Mouse (Mus musculus) hindbrain, embryonic 11.5 days (tissue): ENCODE data around the gene Inpp4b. TPM values are rescaled to one million over a fixed set of nuclear protein-coding genes. Genes with fewer than 3 reads are reported as not detected.

ENCODE experiments used
- ATAC-seq: fragments of 200-750 bp; cut with Nextera tagmentation; 2 replicates; pipeline ENCODE4 v1.8.0; 2017; ENCODE audit warnings: mild to moderate bottlenecking, moderate TSS enrichment, moderate library complexity; ENCODE audit not compliant: low FRiP score
- DNase-seq: peaks from one replicate; pipeline ENCODE4 v3.0.0-alpha.2; 2015; ENCODE audit warnings: low spot score
- H3K27ac ChIP-seq: fragments of 300-500 bp; sonication (generic); 2 replicates; pipeline ENCODE4 v1.5.1; 2014; ENCODE audit warnings: mild to moderate bottlenecking, low read depth, low read length
- H3K27me3 ChIP-seq: fragments of 300-500 bp; sonication (generic); 2 replicates; pipeline ENCODE4 v1.6.1; 2014; ENCODE audit warnings: mild to moderate bottlenecking, low read length, moderate library complexity, mixed read lengths; ENCODE audit not compliant: control insufficient read depth, insufficient read depth
- H3K36me3 ChIP-seq: fragments of 300-500 bp; sonication (generic); 2 replicates; pipeline ENCODE4 v1.6.1; 2014; ENCODE audit warnings: mild to moderate bottlenecking, low read length, moderate library complexity, mixed read lengths; ENCODE audit not compliant: control insufficient read depth, insufficient read depth
- H3K4me1 ChIP-seq: fragments of 300-500 bp; sonication (generic); replicated peaks from 2 replicates; pipeline ENCODE4 v1.6.1; 2014; ENCODE audit warnings: low read length, mixed read lengths; ENCODE audit not compliant: control insufficient read depth, insufficient read depth
- H3K4me2 ChIP-seq: fragments of 300-500 bp; sonication (generic); replicated peaks from 2 replicates; pipeline ENCODE4 v1.6.1; 2014; ENCODE audit warnings: mild to moderate bottlenecking, low read depth, low read length
- H3K4me3 ChIP-seq: fragments of 300-500 bp; sonication (generic); 2 replicates; pipeline ENCODE4 v1.5.1; 2014; ENCODE audit warnings: low read depth, low read length
- H3K9ac ChIP-seq: fragments of 300-500 bp; sonication (generic); 2 replicates; pipeline ENCODE4 v1.6.1; 2014; ENCODE audit warnings: low read depth, low read length
- H3K9me3 ChIP-seq: fragments of 300-500 bp; sonication (generic); 2 replicates; pipeline ENCODE4 v1.6.1; 2016; ENCODE audit warnings: low read length; ENCODE audit not compliant: control insufficient read depth
- WGBS: fragments of 180-500 bp; shearing (Covaris S2); extraction: QIAGEN DNeasy Blood & Tissue Kit; methylation state at CpG from one replicate; pipeline ENCODE4 v1.1.7; 2014; 5-methylcytosine and 5-hydroxymethylcytosine counted together
- polyA plus RNA-seq: library from polyadenylated mRNA; unstranded; fragments of >200 nt; fragmentation: Nextera tagmentation; extraction: Ambion mirVana; gene quantifications from 2 replicates; pipeline ENCODE4 v1.2.1, GENCODE M21; 2014

Inpp4b gene
- polyA plus RNA-seq, 1 experiment from 2014 or later: 7.0 TPM

DNA sequence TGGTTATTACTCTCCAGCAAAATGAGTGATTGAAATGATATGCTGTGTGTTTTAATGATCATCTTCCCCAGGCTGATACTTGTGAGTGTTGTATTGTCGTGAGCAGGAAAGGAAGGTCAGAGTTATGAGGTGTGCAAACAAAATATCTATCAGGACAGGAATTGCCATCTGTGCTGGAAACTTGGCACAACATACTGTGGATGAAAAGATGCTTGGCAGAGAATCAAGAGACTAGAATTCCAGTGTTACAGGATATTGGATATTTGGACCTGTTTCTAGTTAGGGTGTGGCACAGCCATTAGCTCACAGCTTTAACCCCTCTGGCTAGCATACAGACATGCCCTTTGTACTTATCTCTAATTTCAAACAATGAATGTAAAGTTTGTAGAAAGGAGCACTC lies 507.6 kb downstream of the Inpp4b start:
- Histone ChIP-seq H3K36me3 (no peaks in the 10 kb centered on the region), H3K4me1 (no peaks in the 10 kb centered on the region), H3K9me3 (no peaks in the 10 kb centered on the region), H3K4me3 (no peak overlapping the region), H3K9ac (no peak overlapping the region), H3K27me3 (no peaks in the 10 kb centered on the region), H3K27ac (no peak overlapping the region), H3K4me2 (no peak overlapping the region)
- WGBS: 63% methylated on average over 1 of the region's 1 CpGs
- ATAC-seq (no peak), DNase-seq (no peak)

DNA sequence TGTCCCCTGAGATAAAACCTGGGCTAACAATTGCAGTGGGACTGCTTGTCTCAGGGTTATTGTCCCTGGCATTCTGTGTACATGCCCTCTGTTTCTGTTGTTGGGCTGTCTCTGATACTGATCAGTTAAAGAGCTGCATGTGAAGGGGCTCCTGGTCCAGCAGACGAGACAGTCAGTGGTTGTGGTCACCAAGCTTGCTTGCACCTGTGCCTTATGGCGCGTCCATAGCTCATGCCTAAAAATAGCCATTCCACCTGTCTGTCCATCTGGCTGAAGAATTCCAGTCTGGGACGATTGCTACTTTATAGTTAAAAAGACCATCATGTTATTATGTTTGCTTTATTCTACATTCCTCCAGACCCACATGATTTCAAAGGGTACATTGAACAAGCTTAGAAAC lies 510.8 kb downstream of the Inpp4b start:
- WGBS: 87% methylated on average over 4 of the region's 4 CpGs
- Histone ChIP-seq H3K4me1 (no peaks in the 10 kb centered on the region), H3K27ac (no peak overlapping the region), H3K36me3 (no peaks in the 10 kb centered on the region), H3K4me3 (no peak overlapping the region), H3K9me3 (no peaks in the 10 kb centered on the region), H3K4me2 (no peak overlapping the region), H3K27me3 (no peaks in the 10 kb centered on the region), H3K9ac (no peak overlapping the region)
- no peak for ATAC-seq
- DNase-seq: no peak

DNA sequence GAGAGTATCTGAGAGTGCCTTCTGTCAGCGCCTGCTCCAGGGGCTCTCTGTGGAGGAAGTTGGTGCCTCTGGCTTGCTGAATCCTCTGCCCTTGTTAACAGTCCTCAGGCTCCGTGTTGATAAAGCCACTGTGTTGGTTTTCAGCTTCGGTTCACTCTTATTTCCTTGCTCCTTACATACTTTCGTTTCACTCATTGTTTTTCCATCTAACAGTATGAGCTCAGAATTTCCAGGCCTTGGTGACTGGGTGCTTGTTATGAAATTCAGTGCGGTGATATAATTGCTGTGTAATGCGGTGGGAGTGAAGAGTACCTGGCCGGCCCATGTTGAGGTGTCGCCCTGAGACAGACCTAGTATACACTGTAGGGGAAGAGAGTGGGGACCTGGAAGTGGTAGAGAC lies 512.2 kb downstream of the Inpp4b start:
- Histone ChIP-seq H3K4me2 (no peak overlapping the region), H3K27me3 (no peaks in the 10 kb centered on the region), H3K4me1 (no peaks in the 10 kb centered on the region), H3K4me3 (no peak overlapping the region), H3K27ac (no peak overlapping the region), H3K9me3 (no peaks in the 10 kb centered on the region), H3K9ac (no peak overlapping the region), H3K36me3 (no peaks in the 10 kb centered on the region)
- WGBS: 83% methylated on average over 8 of the region's 8 CpGs
- ATAC-seq: no peak
- DNase-seq: no peak

DNA sequence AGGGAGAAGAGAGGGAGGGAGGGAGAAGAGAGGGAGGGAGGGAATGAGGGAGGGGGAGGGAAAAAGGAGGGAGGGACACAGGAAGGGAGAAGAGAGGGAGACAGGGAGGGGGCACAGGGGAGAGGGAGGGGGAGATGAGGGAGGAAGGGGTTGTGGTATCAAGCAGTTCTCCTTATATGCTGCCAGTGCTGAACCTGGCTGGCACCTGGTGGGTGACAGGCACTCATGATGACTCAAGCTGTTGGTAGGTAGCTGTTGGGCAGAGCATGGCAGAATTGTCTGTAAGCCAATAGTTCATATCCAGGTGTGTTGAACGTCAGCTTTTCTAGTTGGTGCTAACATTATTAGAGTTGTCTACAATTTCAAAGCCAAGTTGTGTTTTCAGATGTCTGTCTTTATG lies 512.7 kb downstream of the Inpp4b start:
- Histone ChIP-seq H3K4me3 (no peak overlapping the region), H3K27me3 (no peaks in the 10 kb centered on the region), H3K27ac (no peak overlapping the region), H3K4me1 (no peaks in the 10 kb centered on the region), H3K36me3 (no peaks in the 10 kb centered on the region), H3K4me2 (no peak overlapping the region), H3K9me3 (no peaks in the 10 kb centered on the region), H3K9ac (no peak overlapping the region)
- DNase-seq (no peak), ATAC-seq (no peak)
- WGBS: 83% methylated on average over 1 of the region's 1 CpGs

DNA sequence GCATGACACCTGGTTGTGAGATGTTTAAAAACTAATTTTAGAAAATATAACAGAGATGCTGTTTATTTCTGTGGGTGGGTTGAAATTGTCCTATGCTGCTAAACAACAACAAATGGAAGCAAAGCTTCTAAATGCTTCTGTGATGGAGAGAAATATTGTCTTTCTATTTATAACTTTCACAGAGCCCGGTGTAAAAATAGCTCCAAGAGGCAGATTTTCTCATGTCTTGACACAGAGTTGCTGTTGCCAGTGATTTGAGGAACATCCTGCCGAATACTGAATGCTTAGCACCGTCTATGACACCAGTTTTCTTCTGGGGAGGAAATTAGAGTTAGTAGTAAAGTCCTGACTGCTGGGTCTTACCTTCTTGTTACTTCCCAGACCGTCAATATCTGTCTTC lies 513.8 kb downstream of the Inpp4b start:
- H3K27ac ChIP-seq: no peak overlapping the region
- H3K9ac ChIP-seq: no peak overlapping the region
- DNase-seq (no peak), ATAC-seq (no peak)
- H3K27me3 ChIP-seq: no peaks in the 10 kb centered on the region
- H3K4me3 ChIP-seq: no peak overlapping the region
- WGBS: 82% methylated on average over 4 of the region's 4 CpGs
- no peak overlapping the region for H3K4me2 ChIP-seq
- H3K36me3 ChIP-seq: no peaks in the 10 kb centered on the region
- no peaks in the 10 kb centered on the region for H3K9me3 ChIP-seq
- no peaks in the 10 kb centered on the region for H3K4me1 ChIP-seq

DNA sequence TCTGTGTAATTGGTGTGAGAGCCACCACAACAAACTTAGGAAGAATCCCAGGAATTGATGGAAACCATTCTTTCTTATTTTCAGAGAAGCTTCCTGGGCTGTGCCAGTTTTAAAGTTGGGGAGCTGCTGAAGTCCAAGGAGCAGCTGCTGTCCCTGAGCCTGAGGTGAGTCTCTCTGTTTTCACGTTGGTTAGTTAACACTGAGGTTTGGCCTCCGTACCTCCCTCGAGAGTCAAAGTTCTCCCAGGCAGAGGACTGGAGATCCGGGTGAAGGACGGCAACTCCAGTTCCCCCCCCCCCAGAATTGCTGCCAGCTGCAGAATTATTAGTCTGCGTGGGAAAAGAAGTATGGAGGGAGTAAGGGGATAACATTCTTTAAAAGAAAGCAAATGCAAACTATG lies 514.3 kb downstream of the Inpp4b start:
- no peaks in the 10 kb centered on the region for H3K36me3 ChIP-seq
- no peak overlapping the region for H3K27ac ChIP-seq
- DNase-seq (no peak), ATAC-seq (no peak)
- no peaks in the 10 kb centered on the region for H3K4me1 ChIP-seq
- no peaks in the 10 kb centered on the region for H3K9me3 ChIP-seq
- 65% methylated on average over 6 of the region's 6 CpGs for WGBS
- no peaks in the 10 kb centered on the region for H3K27me3 ChIP-seq
- H3K4me2 ChIP-seq: no peak overlapping the region
- no peak overlapping the region for H3K9ac ChIP-seq
- H3K4me3 ChIP-seq: no peak overlapping the region

DNA sequence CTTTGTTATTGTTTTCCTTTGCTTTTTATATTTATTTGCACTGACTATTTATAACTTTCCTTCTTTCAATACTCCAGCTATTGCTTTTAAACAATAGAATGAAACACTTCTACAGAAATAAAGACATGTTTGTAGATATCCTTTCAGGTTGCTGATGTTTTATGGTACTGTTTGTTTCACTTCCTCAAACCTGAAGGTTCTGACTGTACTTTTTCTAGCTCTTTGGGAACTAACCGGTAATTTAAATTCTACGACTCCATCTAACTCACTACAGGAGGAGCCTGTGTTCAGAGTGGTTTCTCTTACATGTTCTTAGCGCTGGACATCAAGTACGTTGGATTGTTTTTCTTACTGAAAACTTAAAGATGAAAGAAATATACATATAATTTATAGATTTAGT lies 516.0 kb downstream of the Inpp4b start:
- H3K9ac ChIP-seq: no peak overlapping the region
- DNase-seq (no peak), ATAC-seq (no peak)
- H3K9me3 ChIP-seq: no peaks in the 10 kb centered on the region
- H3K36me3 ChIP-seq: no peaks in the 10 kb centered on the region
- no peak overlapping the region for H3K4me2 ChIP-seq
- H3K4me3 ChIP-seq: no peak overlapping the region
- WGBS: 91% methylated on average over 4 of the region's 4 CpGs
- H3K27me3 ChIP-seq: no peaks in the 10 kb centered on the region
- no peak overlapping the region for H3K27ac ChIP-seq
- H3K4me1 ChIP-seq: no peaks in the 10 kb centered on the region

DNA sequence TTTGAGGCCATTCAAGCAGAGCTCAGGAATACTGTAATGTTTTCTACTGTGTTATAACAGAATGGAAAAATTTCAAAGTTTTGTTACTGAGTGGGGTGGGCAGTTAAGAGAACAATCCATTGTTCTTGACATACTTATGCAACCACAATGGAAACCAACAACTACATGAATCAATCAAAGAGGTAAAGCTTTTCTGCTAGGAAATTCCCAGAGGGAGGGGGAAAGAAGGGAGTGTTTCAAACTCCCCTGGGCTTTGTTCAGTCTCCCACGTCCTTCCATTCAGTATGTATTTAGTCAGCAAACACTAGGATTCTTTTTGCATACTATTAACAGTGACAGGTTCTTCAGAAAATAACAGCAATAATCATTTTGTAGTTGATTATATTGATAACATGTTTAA lies 517.4 kb downstream of the Inpp4b start:
- Histone ChIP-seq H3K9ac (no peak overlapping the region), H3K27ac (no peak overlapping the region), H3K9me3 (no peaks in the 10 kb centered on the region), H3K36me3 (no peaks in the 10 kb centered on the region), H3K27me3 (no peaks in the 10 kb centered on the region), H3K4me1 (no peaks in the 10 kb centered on the region), H3K4me3 (no peak overlapping the region), H3K4me2 (no peak overlapping the region)
- WGBS: 54% methylated on average over 1 of the region's 1 CpGs
- DNase-seq: no peak
- no peak for ATAC-seq

DNA sequence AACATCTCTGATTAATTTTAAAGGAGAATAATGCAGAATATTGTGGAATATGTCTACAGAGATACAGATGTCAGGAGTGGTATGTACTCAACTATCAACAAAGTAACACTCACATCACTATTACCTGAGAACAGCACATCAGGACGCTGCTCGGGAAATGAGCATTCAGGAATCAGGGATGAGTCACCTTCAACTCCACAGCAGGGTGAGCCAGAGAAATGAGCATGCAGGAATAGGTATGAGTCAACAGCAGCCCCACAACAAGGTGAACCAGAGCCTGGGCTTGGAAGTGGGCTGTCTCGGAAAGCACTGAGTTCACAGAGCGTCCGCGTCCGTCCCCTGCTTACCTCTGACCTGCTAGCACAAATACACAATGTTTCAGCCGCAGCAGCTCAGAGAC lies 519.0 kb downstream of the Inpp4b start:
- ATAC-seq (no peak), DNase-seq (no peak)
- Histone ChIP-seq H3K9me3 (no peaks in the 10 kb centered on the region), H3K9ac (no peak overlapping the region), H3K4me3 (no peak overlapping the region), H3K4me1 (no peaks in the 10 kb centered on the region), H3K4me2 (no peak overlapping the region), H3K27ac (no peak overlapping the region), H3K36me3 (no peaks in the 10 kb centered on the region), H3K27me3 (no peaks in the 10 kb centered on the region)
- 93% methylated on average over 8 of the region's 8 CpGs for WGBS
